Mouse (Mus musculus): ENCODE data around the gene Tmem238.

GRCm38 (mm10) chr7:4811842-4812302 lies 22.4 kb upstream of the Tmem238 start:
- TF ChIP-seq GATA1 (IDR thresholded peaks at IDR 0.05; ENCODE audit: low read length) = no peak
- TF ChIP-seq TAL1 (IDR thresholded peaks at IDR 0.05; ENCODE audit: low read length) = no peak
